Mouse (Mus musculus) ES-E14 (cell line): ENCODE data around the gene Shld1.

Experiments used
- CHD2 ChIP-seq: IDR thresholded peaks from 2 replicates; pipeline ENCODE4 v1.6.1; 2014; ENCODE audit warnings: mild to moderate bottlenecking, low read depth, low read length, inconsistent platforms
- HCFC1 ChIP-seq: IDR thresholded peaks from 2 replicates; pipeline ENCODE4 v1.6.1; 2012; ENCODE audit warnings: low read length, inconsistent platforms, borderline replicate concordance; ENCODE audit not compliant: insufficient read depth
- MAFK ChIP-seq: IDR thresholded peaks from 2 replicates; pipeline ENCODE4 v1.6.1; 2014; ENCODE audit warnings: mild to moderate bottlenecking, low read depth, low read length, inconsistent platforms; ENCODE audit not compliant: insufficient read depth
- ZC3H11A ChIP-seq: IDR thresholded peaks from 2 replicates; pipeline ENCODE4 v1.6.1; 2012; ENCODE audit warnings: low read depth, mild to moderate bottlenecking, inconsistent platforms, low read length, borderline replicate concordance

- TF ChIP-seq HCFC1 (no peak), MAFK (no peak), CHD2 (no peak), ZC3H11A (no peak)
These were observed 25.3 kb downstream of the Shld1 start for GRCm38 (mm10) chr2:132712061-132712460.
